Mouse (Mus musculus) right cerebral cortex, postnatal 14 days (tissue): ENCODE measurements around the gene Psmg4.
A peak's percentile ranks its signal among the peaks of the same experiment; 100 is the strongest.

Source experiments
- DNase-seq: peaks from one replicate; pipeline ENCODE4 v3.0.0; 2022

Gene Psmg4

GRCm38 (mm10) chr13:34162491-34163303, at the start of gene Psmg4:
TSS of gene Psmg4 (plus strand) at chr13:34162964.
- DNase-seq: peak; percentile 93

GRCm38 (mm10) chr13:34113086-34113485, 49.7 kb upstream of the Psmg4 start:
- DNase-seq: no peak

GRCm38 (mm10) chr13:34114654-34115053, 48.1 kb upstream of the Psmg4 start:
- DNase-seq: no peak

GRCm38 (mm10) chr13:34116508-34116907, 46.3 kb upstream of the Psmg4 start:
- DNase-seq: no peak

- no peak for DNase-seq
Measured at GRCm38 (mm10) chr13:34118816-34119215, 43.9 kb upstream of the Psmg4 start.

- DNase-seq: no peak
Measured at GRCm38 (mm10) chr13:34119406-34119805, 43.4 kb upstream of the Psmg4 start.

- no peak for DNase-seq
Measured at GRCm38 (mm10) chr13:34120536-34120935, 42.2 kb upstream of the Psmg4 start.

GRCm38 (mm10) chr13:34125711-34126110, 37.1 kb upstream of the Psmg4 start:
- DNase-seq: no peak

GRCm38 (mm10) chr13:34128276-34129114, 34.3 kb upstream of the Psmg4 start:
- no peak for DNase-seq

GRCm38 (mm10) chr13:34129485-34130225, 33.1 kb upstream of the Psmg4 start:
- peak; percentile 67 for DNase-seq

- peak; percentile 86 for DNase-seq
Measured at GRCm38 (mm10) chr13:34130226-34130731, 32.5 kb upstream of the Psmg4 start, which contains the start of gene Tubb2b. TSS of gene Tubb2b (minus strand) at chr13:34130466.

GRCm38 (mm10) chr13:34131011-34131707, 31.6 kb upstream of the Psmg4 start:
- DNase-seq: no peak

- DNase-seq: peak; percentile 76
Measured at GRCm38 (mm10) chr13:34131708-34132060, 31.1 kb upstream of the Psmg4 start.

GRCm38 (mm10) chr13:34132299-34132698, 30.5 kb upstream of the Psmg4 start:
- no peak for DNase-seq

- DNase-seq: no peak
Measured at GRCm38 (mm10) chr13:34132875-34133274, 29.9 kb upstream of the Psmg4 start.

GRCm38 (mm10) chr13:34133326-34134071, 29.3 kb upstream of the Psmg4 start:
- no peak for DNase-seq

- DNase-seq: no peak
Measured at GRCm38 (mm10) chr13:34134276-34134675, 28.5 kb upstream of the Psmg4 start.

- DNase-seq: peak; percentile 48
Measured at GRCm38 (mm10) chr13:34136605-34137004, 26.2 kb upstream of the Psmg4 start.

- DNase-seq: no peak
Measured at GRCm38 (mm10) chr13:34143389-34143788, 19.4 kb upstream of the Psmg4 start.

- DNase-seq: no peak
Measured at GRCm38 (mm10) chr13:34146916-34147315, 15.8 kb upstream of the Psmg4 start.

GRCm38 (mm10) chr13:34148181-34148580, 14.6 kb upstream of the Psmg4 start:
- DNase-seq: no peak
